Mouse (Mus musculus): Measurements from ENCODE around the gene Acox1. TPM values are rescaled to one million over a fixed set of nuclear protein-coding genes. Genes with fewer than 3 reads are reported as not detected.

Acox1 gene
- total RNA-seq, 1 experiment from 2014 or later, result 43.2 TPM

Other genes starting within 250 kb of the Acox1 start
- gene Itgb4, start 224.3 kb downstream of the Acox1 start, total RNA-seq (2017), result 0.56 and 5.8 TPM in 2 replicates
- 32.4 and 36.0 TPM in 2 replicates for gene Galk1, start 186.3 kb downstream of the Acox1 start, total RNA-seq (2017)
- 997 and 1,138 TPM in 2 replicates for gene H3f3b, start 171.1 kb downstream of the Acox1 start, total RNA-seq (2017)
- 19.1 and 19.9 TPM in 2 replicates for gene Unk, start 168.7 kb downstream of the Acox1 start, total RNA-seq (2017)
- gene Unc13d, start 121.1 kb downstream of the Acox1 start, total RNA-seq (2017), result 33.5 and 42.0 TPM in 2 replicates
- 38.6 and 44.8 TPM in 2 replicates for gene Wbp2, start 112.0 kb downstream of the Acox1 start, total RNA-seq (2017)
- 18.2 and 21.3 TPM in 2 replicates for gene Trim47, start 71.8 kb downstream of the Acox1 start, total RNA-seq (2017)
- gene Trim65, start 67.9 kb downstream of the Acox1 start, total RNA-seq (2017), result 9.1 TPM in 2 replicates
- gene Mrpl38, start 60.2 kb downstream of the Acox1 start, total RNA-seq (2017), result 17.8 and 19.8 TPM in 2 replicates
- gene Fbf1, start 30.9 kb downstream of the Acox1 start, total RNA-seq (2017), result 17.6 and 46.2 TPM in 2 replicates
- gene Ten1, start 190 bp downstream of the Acox1 start, total RNA-seq (2017), result 12.3 and 22.2 TPM in 2 replicates
- gene Evpl, start 39.0 kb upstream of the Acox1 start, total RNA-seq (2017), result 2.4 and 2.9 TPM in 2 replicates
- gene Srp68, start 75.2 kb upstream of the Acox1 start, total RNA-seq (2017), result 36.5 and 43.6 TPM in 2 replicates
- 0.31 TPM in 1 of 2 replicates, not detected in the other for gene Galr2, start 81.9 kb upstream of the Acox1 start, total RNA-seq (2017)
- gene Exoc7, start 108.2 kb upstream of the Acox1 start, total RNA-seq (2017), result 20.4 and 25.8 TPM in 2 replicates
- 0.38 TPM in 1 of 2 replicates, not detected in the other for gene Foxj1, start 136.4 kb upstream of the Acox1 start, total RNA-seq (2017)
- gene Rnf157, start 214.0 kb upstream of the Acox1 start, total RNA-seq (2017), result 9.2 and 19.4 TPM in 2 replicates
- gene Ubald2, start 235.0 kb upstream of the Acox1 start, total RNA-seq (2017), result 51.5 and 101 TPM in 2 replicates

Measured in hematopoietic stem cell, adult 5-6 weeks (primary cell).